Mouse (Mus musculus): ENCODE data around the gene Gm11096. TPM values are rescaled to one million over a fixed set of nuclear protein-coding genes. Genes with fewer than 3 reads are reported as not detected.

Gene Gm11096
- polyA plus RNA-seq, 1 experiment from 2014 or later, result not detected

DNA sequence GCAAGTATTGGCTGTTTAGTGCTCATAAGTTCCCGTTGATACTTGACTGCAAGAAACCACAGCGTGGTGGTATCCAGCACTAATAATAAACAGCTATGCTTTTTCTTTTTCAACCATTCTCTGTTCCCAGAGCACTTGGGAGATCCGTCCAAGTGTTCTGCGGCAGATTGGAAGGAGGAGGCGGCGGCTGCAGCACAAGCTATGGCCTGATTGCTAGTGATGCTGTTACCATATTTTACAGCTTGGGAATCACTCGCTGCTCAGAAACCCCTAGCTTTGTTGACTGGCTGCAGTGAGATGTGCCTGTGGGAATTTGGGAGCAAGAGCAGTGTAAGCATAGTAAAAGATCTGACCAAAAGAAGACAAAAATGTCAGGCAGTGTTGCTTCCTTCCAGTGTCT is 14.3 kb upstream of the Gm11096 start:
- no peak overlapping the region for H3K4me2 ChIP-seq (replicated peaks)
- no peak overlapping the region for H3K9ac ChIP-seq

GRCm38 (mm10) chr17:81432733-81433132 is 8.8 kb upstream of the Gm11096 start:
- WGBS, result 72% methylated on average over 2 of the region's 2 CpGs
- Histone ChIP-seq H3K4me3 (no peak overlapping the region), H3K27me3 (no peaks in the 10 kb centered on the region), H3K9me3 (replicated peaks) (no peaks in the 10 kb centered on the region), H3K4me1 (no peaks in the 10 kb centered on the region; the same call in 1 of the 2 replicates), H3K36me3 (no peaks in the 10 kb centered on the region), H3K4me2 (replicated peaks) (no peak overlapping the region), H3K9ac (no peak overlapping the region), H3K27ac (no peak overlapping the region)
- ATAC-seq (ENCODE audit: low FRiP score), result no peak

More for the DNA sequence above, 14.3 kb upstream of the Gm11096 start:
- H3K4me3 ChIP-seq, result no peak overlapping the region
- H3K27ac ChIP-seq, result no peak overlapping the region
- WGBS, result 91% methylated on average over 7 of the region's 7 CpGs
- no peaks in the 10 kb centered on the region for H3K36me3 ChIP-seq
- no peak for ATAC-seq (ENCODE audit: low FRiP score)
- no peaks in the 10 kb centered on the region for H3K9me3 ChIP-seq (replicated peaks)
- H3K4me1 ChIP-seq, result peaks cover 7% of the 10 kb centered on the region
- H3K27me3 ChIP-seq, result no peaks in the 10 kb centered on the region

GRCm38 (mm10) chr17:81433148-81433547 is 8.4 kb upstream of the Gm11096 start:
- H3K4me3 ChIP-seq, result no peak overlapping the region
- 47% methylated on average over 5 of the region's 5 CpGs for WGBS
- no peaks in the 10 kb centered on the region for H3K36me3 ChIP-seq
- no peak overlapping the region for H3K27ac ChIP-seq
- no peak for ATAC-seq (ENCODE audit: low FRiP score)
- no peak overlapping the region for H3K4me2 ChIP-seq (replicated peaks)
- H3K27me3 ChIP-seq, result no peaks in the 10 kb centered on the region
- H3K4me1 ChIP-seq, result no peaks in the 10 kb centered on the region; the same call in 1 of the 2 replicates
- H3K9me3 ChIP-seq (replicated peaks), result no peaks in the 10 kb centered on the region
- H3K9ac ChIP-seq, result no peak overlapping the region

DNA sequence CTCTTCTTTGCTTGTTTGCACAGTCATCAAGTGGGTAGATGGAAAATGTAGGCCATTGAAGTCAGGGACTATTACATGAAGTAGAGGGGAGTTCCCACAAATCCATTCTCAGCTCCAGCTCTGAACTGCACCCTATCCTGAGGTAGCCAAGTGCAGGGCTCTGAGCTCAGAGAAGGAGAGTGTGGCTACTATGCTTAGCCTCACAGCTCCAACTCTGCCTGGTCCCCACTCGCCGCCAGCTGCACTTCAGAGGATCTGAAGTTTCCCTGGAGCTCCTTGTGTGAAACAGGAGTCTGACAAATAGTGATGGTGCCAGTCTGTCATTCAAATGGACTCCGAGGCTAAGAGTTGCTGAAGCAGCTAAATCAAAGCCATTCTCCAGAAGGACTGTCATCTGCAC is 13.7 kb downstream of the Gm11096 start:
- Histone ChIP-seq H3K27ac (no peak overlapping the region), H3K4me2 (replicated peaks) (no peak overlapping the region), H3K27me3 (no peaks in the 10 kb centered on the region), H3K4me3 (no peak overlapping the region), H3K9me3 (replicated peaks) (no peaks in the 10 kb centered on the region), H3K9ac (no peak overlapping the region), H3K4me1 (no peaks in the 10 kb centered on the region), H3K36me3 (no peaks in the 10 kb centered on the region)
- no peak for ATAC-seq (ENCODE audit: low FRiP score)
- WGBS, result 56% methylated on average over 3 of the region's 3 CpGs

DNA sequence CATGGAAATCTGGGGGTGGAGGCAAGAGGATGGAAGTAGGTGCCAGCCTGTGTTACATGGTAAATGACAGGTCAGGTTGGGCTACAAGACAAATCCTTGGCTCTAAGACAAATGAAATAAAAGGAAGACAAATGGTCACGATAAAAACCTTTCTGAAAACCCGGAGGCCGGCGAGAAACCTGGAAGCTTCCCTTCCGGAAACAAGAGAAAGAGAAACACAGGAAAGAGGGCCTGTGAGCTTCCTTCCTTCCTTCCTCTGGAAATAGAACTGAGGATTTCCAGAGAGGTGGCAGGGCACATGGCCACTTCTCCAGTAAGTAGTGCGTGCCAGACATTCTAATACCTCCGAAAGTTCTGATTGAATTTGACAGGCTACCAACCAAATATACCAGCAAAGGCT is 14.4 kb downstream of the Gm11096 start:
- WGBS, result 87% methylated on average over 7 of the region's 7 CpGs
- Histone ChIP-seq H3K9ac (no peak overlapping the region), H3K4me1 (no peaks in the 10 kb centered on the region), H3K36me3 (no peaks in the 10 kb centered on the region), H3K9me3 (replicated peaks) (no peaks in the 10 kb centered on the region), H3K4me2 (replicated peaks) (no peak overlapping the region), H3K4me3 (no peak overlapping the region), H3K27me3 (no peaks in the 10 kb centered on the region), H3K27ac (no peak overlapping the region)
- no peak for ATAC-seq (ENCODE audit: low FRiP score)

GRCm38 (mm10) chr17:81459379-81459778 is 17.8 kb downstream of the Gm11096 start:
- H3K9me3 ChIP-seq (replicated peaks), result no peaks in the 10 kb centered on the region
- no peaks in the 10 kb centered on the region for H3K36me3 ChIP-seq
- no peak overlapping the region for H3K27ac ChIP-seq
- no peaks in the 10 kb centered on the region for H3K27me3 ChIP-seq
- WGBS, result 85% methylated on average over 3 of the region's 3 CpGs
- no peak for ATAC-seq (ENCODE audit: low FRiP score)
- no peak overlapping the region for H3K4me2 ChIP-seq (replicated peaks)
- H3K9ac ChIP-seq, result no peak overlapping the region
- no peak overlapping the region for H3K4me3 ChIP-seq
- H3K4me1 ChIP-seq, result no peaks in the 10 kb centered on the region

DNA sequence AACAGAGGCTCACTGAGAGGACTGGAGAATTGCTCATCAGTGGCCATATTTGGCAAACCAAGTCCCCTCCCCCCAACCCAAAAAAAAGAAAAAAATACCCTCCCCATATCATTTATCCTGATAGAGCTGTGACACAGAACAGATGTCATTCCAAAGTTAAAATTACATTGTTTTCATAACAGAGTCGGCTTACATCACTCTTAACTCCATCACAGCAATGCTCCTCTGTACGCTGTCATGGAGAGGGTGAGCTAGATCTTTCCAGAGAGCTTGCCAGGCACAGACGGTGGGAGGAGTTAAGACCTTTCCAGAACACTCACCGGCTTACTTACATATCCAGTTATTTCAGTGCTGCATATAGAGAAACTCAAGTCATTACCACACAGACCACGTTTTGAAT is 27.4 kb downstream of the Gm11096 start:
- Histone ChIP-seq H3K9ac (no peak overlapping the region), H3K27me3 (no peaks in the 10 kb centered on the region), H3K4me3 (no peak overlapping the region), H3K4me2 (replicated peaks) (no peak overlapping the region), H3K9me3 (replicated peaks) (no peaks in the 10 kb centered on the region), H3K36me3 (no peaks in the 10 kb centered on the region), H3K4me1 (no peaks in the 10 kb centered on the region), H3K27ac (no peak overlapping the region)
- WGBS, result 83% methylated on average over 5 of the region's 5 CpGs
- no peak for ATAC-seq (ENCODE audit: low FRiP score)

DNA sequence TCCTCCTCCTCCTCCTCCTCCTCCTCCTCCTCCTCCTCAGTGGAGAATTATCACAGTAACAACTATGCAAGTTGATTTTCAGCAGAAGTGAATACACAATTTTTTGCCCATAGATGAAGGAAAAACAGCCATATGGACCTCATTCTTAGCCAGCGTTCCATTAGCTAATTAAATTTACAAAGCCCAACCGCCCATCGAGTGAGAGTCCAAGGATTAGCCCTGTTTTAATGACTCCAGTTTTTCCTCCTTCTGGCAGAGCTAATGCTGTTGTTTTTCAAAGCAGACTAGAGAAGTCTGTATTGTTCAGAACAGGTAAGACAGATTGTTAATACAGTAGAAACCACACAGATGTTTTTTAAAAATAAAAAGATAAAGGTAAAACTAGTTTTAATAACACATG is 31.8 kb downstream of the Gm11096 start:
- no peak for ATAC-seq (ENCODE audit: low FRiP score)
- Histone ChIP-seq H3K9ac (no peak overlapping the region), H3K9me3 (replicated peaks) (no peaks in the 10 kb centered on the region), H3K27ac (no peak overlapping the region), H3K4me2 (replicated peaks) (no peak overlapping the region), H3K27me3 (no peaks in the 10 kb centered on the region), H3K36me3 (no peaks in the 10 kb centered on the region), H3K4me3 (no peak overlapping the region), H3K4me1 (no peaks in the 10 kb centered on the region)
- 55% methylated on average over 3 of the region's 3 CpGs for WGBS

- 82% methylated on average over 1 of the region's 1 CpGs for WGBS
- Histone ChIP-seq H3K4me3 (no peak overlapping the region), H3K27ac (no peak overlapping the region), H3K27me3 (no peaks in the 10 kb centered on the region), H3K4me2 (replicated peaks) (no peak overlapping the region), H3K9me3 (replicated peaks) (no peaks in the 10 kb centered on the region), H3K9ac (no peak overlapping the region), H3K36me3 (no peaks in the 10 kb centered on the region), H3K4me1 (peaks cover 16% of the 10 kb centered on the region)
- no peak for ATAC-seq (ENCODE audit: low FRiP score)
Measured at GRCm38 (mm10) chr17:81477420-81477819, 35.9 kb downstream of the Gm11096 start.

DNA sequence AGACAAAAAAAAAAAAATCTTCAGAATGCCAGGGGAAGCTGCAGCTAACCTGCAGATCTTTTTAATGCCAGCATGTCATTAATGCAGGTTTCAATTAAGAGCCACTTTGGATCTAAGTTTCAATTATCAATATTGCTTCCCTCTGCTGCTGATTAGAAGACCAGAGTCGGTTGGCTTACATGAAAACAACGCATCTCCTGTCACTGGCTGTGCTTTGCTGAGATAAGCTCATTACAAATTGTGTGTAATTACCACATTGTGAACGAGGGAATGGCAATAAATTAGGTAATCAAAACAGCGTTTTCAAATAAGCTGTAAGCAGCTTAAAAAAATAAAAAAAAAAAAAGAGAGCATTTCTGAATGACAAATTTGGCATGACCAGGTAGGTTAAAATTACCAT is 38.2 kb downstream of the Gm11096 start:
- H3K9me3 ChIP-seq (replicated peaks), result no peaks in the 10 kb centered on the region
- no peak overlapping the region for H3K4me3 ChIP-seq
- peaks cover 16% of the 10 kb centered on the region for H3K4me1 ChIP-seq
- H3K4me2 ChIP-seq (replicated peaks), result 0 out of 2 replicates have a peak overlapping the region, but pooled peaks have one; percentile 15
- WGBS, result 63% methylated on average over 4 of the region's 4 CpGs
- no peak for ATAC-seq (ENCODE audit: low FRiP score)
- no peak overlapping the region for H3K9ac ChIP-seq
- H3K27me3 ChIP-seq, result no peaks in the 10 kb centered on the region
- H3K36me3 ChIP-seq, result no peaks in the 10 kb centered on the region
- no peak overlapping the region for H3K27ac ChIP-seq

GRCm38 (mm10) chr17:81480351-81481161 is 39.0 kb downstream of the Gm11096 start:
- 63% methylated on average over 21 of the region's 21 CpGs for WGBS
- H3K4me1 ChIP-seq, result peaks cover 16% of the 10 kb centered on the region
- H3K36me3 ChIP-seq, result no peaks in the 10 kb centered on the region
- no peak overlapping the region for H3K9ac ChIP-seq
- H3K4me2 ChIP-seq (replicated peaks), result peak overlapping the region; percentile 15; the same call in 1 of the 2 replicates
- peak overlapping the region; percentile 62 for H3K27ac ChIP-seq
- no peaks in the 10 kb centered on the region for H3K9me3 ChIP-seq (replicated peaks)
- no peak overlapping the region for H3K4me3 ChIP-seq
- H3K27me3 ChIP-seq, result no peaks in the 10 kb centered on the region
- ATAC-seq (ENCODE audit: low FRiP score), result peak; percentile 86

DNA sequence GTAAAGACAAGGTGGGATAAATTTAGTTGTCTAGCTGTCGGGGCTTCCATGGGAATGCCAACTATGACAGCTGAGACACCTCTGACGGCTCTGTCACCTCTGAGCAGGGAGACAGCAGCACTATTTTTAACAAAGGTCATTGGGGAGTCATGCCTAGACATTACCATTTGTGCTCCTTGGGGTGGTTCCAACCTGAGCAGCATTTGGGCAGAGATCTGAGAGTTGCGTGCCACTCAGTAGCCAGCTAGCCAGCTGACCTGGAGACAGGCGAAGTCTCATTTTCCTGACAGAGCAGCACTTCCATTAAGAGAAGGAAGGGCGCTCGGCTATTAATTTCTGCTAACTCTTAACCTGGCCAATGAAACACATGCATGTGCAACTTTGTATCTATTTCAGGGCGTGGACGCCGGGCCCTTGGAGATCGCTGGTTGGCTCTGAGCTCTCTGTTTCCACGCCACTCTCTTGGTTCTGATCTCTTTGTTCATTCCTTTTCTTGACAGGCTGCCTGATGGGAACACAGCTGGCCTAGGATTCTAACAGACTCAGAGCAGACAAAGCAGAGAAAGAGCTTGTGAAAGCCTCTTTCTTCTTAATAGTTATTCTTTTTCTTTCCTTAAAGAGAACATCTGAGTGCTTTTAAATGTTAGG is 40.4 kb downstream of the Gm11096 start:
- no peak overlapping the region for H3K27ac ChIP-seq
- no peak overlapping the region for H3K4me2 ChIP-seq (replicated peaks)
- WGBS, result 63% methylated on average over 11 of the region's 11 CpGs
- H3K36me3 ChIP-seq, result no peaks in the 10 kb centered on the region
- no peak overlapping the region for H3K9ac ChIP-seq
- peaks cover 16% of the 10 kb centered on the region for H3K4me1 ChIP-seq
- no peaks in the 10 kb centered on the region for H3K9me3 ChIP-seq (replicated peaks)
- no peaks in the 10 kb centered on the region for H3K27me3 ChIP-seq
- ATAC-seq (ENCODE audit: low FRiP score), result no peak
- H3K4me3 ChIP-seq, result no peak overlapping the region

GRCm38 (mm10) chr17:81486388-81486787 is 44.8 kb downstream of the Gm11096 start:
- Histone ChIP-seq H3K27ac (no peak overlapping the region), H3K4me2 (replicated peaks) (no peak overlapping the region), H3K4me1 (peaks cover 6% of the 10 kb centered on the region; the same call in 1 of the 2 replicates), H3K36me3 (no peaks in the 10 kb centered on the region), H3K4me3 (no peak overlapping the region), H3K9ac (no peak overlapping the region), H3K27me3 (no peaks in the 10 kb centered on the region), H3K9me3 (replicated peaks) (no peaks in the 10 kb centered on the region)
- no peak for ATAC-seq (ENCODE audit: low FRiP score)
- 91% methylated on average over 1 of the region's 1 CpGs for WGBS
